Mouse (Mus musculus) cerebellum, adult 2 months (tissue): ENCODE measurements around the gene Lime1.

Experiments used
- CTCF ChIP-seq: fragments of 200-500 bp; IDR thresholded peaks from 2 replicates; pipeline ENCODE4 v1.5.1; 2011; ENCODE audit warnings: low read depth, mild to moderate bottlenecking, control low read depth, low read length, moderate library complexity, borderline replicate concordance; ENCODE audit not compliant: insufficient read depth
- POLR2A ChIP-seq: fragments of 200-500 bp; IDR thresholded peaks from 2 replicates; pipeline ENCODE4 v1.6.1; 2011; ENCODE audit warnings: low read length, control low read depth, borderline replicate concordance; ENCODE audit not compliant: insufficient read depth

DNA sequence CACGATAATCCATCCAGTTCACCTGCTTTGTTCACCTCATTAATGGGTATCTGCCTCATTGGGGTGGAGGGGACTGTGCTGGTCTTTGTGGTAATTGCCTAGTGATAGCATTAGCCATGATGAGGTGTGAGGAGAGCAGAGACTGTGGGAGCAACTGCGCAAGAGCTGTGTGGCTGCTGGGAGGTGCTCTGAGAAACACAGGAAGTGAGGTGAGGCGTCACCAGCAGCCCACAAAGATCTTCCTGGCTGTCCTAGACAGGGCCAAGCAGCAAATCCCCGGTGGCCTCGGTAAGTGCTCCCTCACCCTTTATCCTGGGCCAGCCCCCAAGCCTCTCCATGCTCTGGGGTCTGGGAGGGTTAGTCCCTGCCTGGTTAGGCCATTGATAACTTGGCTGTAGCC is 1.2 kb downstream of the Lime1 start:
- TF ChIP-seq CTCF (no peak), POLR2A (no peak)
